Mouse (Mus musculus): ENCODE measurements around the gene Hspb9.
A peak's percentile ranks its signal among the peaks of the same experiment; 100 is the strongest.

DNA sequence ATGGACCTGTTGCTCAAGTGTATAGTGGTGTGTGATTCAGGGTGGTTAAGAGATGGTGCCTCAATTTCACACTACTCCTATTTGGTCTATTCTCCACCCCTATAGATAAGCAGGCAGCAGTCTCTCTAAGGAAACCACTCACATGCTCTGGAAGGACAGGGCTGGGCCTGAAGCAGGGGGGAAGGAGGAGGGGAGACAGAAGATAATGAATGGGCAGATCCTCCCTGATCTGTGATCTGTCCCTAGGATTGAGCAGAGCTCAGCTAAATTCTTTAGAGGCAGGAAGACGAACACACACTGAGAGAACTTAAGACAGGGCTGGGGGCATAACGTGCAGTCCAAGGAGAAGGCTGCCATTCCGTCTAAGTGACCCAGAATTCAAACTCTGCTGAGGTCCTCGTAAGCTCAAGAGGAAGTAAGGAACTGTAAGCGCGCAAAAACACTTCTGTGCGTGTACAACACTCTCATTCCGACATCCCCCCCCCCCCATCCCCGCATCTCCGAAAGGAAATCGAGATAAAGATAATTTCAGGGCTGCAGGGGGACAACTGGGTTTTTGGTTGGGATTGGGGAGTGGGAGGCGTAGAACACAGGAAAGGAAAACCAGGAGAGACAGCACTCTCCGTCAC is 23.6 kb downstream of the Hspb9 start:
- TF ChIP-seq CTCF (IDR thresholded peaks at IDR 0.05 in 2 of 3, conservative IDR thresholded peaks at IDR 0.05 in 1 of 3; ENCODE audit: control insufficient read depth in 1 of 3, insufficient read depth in 1 of 3, low read depth in 2 of 3, low read length in 3 of 3, poor library complexity in 1 of 3, severe bottlenecking in 1 of 3) (no peak), TAL1 (IDR thresholded peaks at IDR 0.05; ENCODE audit: low read length) (peak; percentile 48; the same call in 1 of the 2 replicates), POLR2A (IDR thresholded peaks at IDR 0.05; ENCODE audit: control insufficient read depth in 1 of 2, insufficient read depth in 1 of 2, low read depth in 1 of 2, low read length in 2 of 2, poor library complexity in 1 of 2) (peak in 1 of 2 experiments; percentile 95; a peak in 3 of 4 replicates), SIN3A (IDR thresholded peaks at IDR 0.05; ENCODE audit: low read length) (peak; percentile 99)
